In genomic region chr14:37105846-37106245, GRCm38 (mm10) we compare ENCODE assay signal across 17 mouse cellular contexts. TPM values are rescaled to one million over a fixed set of nuclear protein-coding genes. Genes with fewer than 3 reads are reported as not detected.
DNase-seq lines count a peak whose midpoint lies in the region; ATAC-seq lines count a peak whose summit lies in the region.
"Had no signal": no experiment of that assay in that cellular context is flagged by ENCODE, and none has a peak within 500 bp of the region (broad histone marks: within the 10 kb centered on the region; RNA-seq: fewer than 3 reads in every experiment).

No protein-coding gene starts in this region.

- no peak overlapping the region for H3K4me3 ChIP-seq in heart, embryonic 11.5 days (ENCODE audit: low read depth, low read length)
- no peak overlapping the region for H3K4me3 ChIP-seq in midbrain, embryonic 13.5 days (replicated peaks)
- no peak overlapping the region for H3K4me3 ChIP-seq in midbrain, embryonic 16.5 days (ENCODE audit: low read depth, low read length)
- H3K4me3 ChIP-seq in forebrain, embryonic 13.5 days, result no peak overlapping the region
- no peak overlapping the region for H3K4me3 ChIP-seq in heart, embryonic 15.5 days
- no peak overlapping the region for H3K4me3 ChIP-seq in intestine, embryonic 15.5 days (replicated peaks)
- H3K4me3 ChIP-seq: embryonic facial prominence, embryonic 12.5 days; limb, embryonic 12.5 days had no signal

- H3K27ac ChIP-seq in heart, embryonic 11.5 days (ENCODE audit: low read depth, low read length), result no peak overlapping the region
- no peak overlapping the region for H3K27ac ChIP-seq in midbrain, embryonic 13.5 days
- H3K27ac ChIP-seq in midbrain, embryonic 16.5 days (ENCODE audit: low read length), result no peak overlapping the region
- no peak overlapping the region for H3K27ac ChIP-seq in forebrain, embryonic 13.5 days
- peak overlapping the region; percentile 74 for H3K27ac ChIP-seq in heart, embryonic 15.5 days
- no peak overlapping the region for H3K27ac ChIP-seq in intestine, embryonic 15.5 days
- H3K27ac ChIP-seq: embryonic facial prominence, embryonic 12.5 days; kidney, postnatal 0 days; limb, embryonic 12.5 days had no signal

- H3K4me2 ChIP-seq in heart, embryonic 11.5 days, result no peak overlapping the region
- H3K4me2 ChIP-seq in midbrain, embryonic 13.5 days (replicated peaks), result no peak overlapping the region
- H3K4me2 ChIP-seq in midbrain, embryonic 16.5 days (ENCODE audit: low read length), result no peak overlapping the region
- H3K4me2 ChIP-seq in forebrain, embryonic 13.5 days, result no peak overlapping the region
- peak overlapping the region; percentile 29; the same call in 1 of the 2 replicates for H3K4me2 ChIP-seq in heart, embryonic 15.5 days
- no peak overlapping the region for H3K4me2 ChIP-seq in intestine, embryonic 15.5 days (replicated peaks)
- H3K4me2 ChIP-seq: embryonic facial prominence, embryonic 12.5 days; limb, embryonic 12.5 days had no signal

- H3K4me1 ChIP-seq in heart, embryonic 11.5 days (ENCODE audit: control insufficient read depth, insufficient read depth, low read length), result peaks cover 18% of the 10 kb centered on the region
- H3K4me1 ChIP-seq in midbrain, embryonic 13.5 days (replicated peaks), result no peaks in the 10 kb centered on the region
- no peaks in the 10 kb centered on the region for H3K4me1 ChIP-seq in midbrain, embryonic 16.5 days (ENCODE audit: control insufficient read depth, insufficient read depth, low read length)
- no peaks in the 10 kb centered on the region for H3K4me1 ChIP-seq in forebrain, embryonic 13.5 days
- H3K4me1 ChIP-seq in heart, embryonic 15.5 days (replicated peaks), result peaks cover 35% of the 10 kb centered on the region
- H3K4me1 ChIP-seq in intestine, embryonic 15.5 days (replicated peaks), result no peaks in the 10 kb centered on the region
- H3K4me1 ChIP-seq: embryonic facial prominence, embryonic 12.5 days had no signal

- no peak for DNase-seq in heart, adult 9 months (ENCODE audit: low spot score in 2 of 2)
- DNase-seq in embryo, embryonic 10 days (ENCODE audit: low spot score), result no peak
- DNase-seq: adrenal gland, postnatal 14 days; lung, postnatal 4 days; right cerebral cortex, postnatal 25 days had no signal

- H3K27me3 ChIP-seq in heart, embryonic 11.5 days (ENCODE audit: control insufficient read depth, insufficient read depth, low read length), result peaks cover 7% of the 10 kb centered on the region
- no peaks in the 10 kb centered on the region for H3K27me3 ChIP-seq in midbrain, embryonic 13.5 days
- no peaks in the 10 kb centered on the region for H3K27me3 ChIP-seq in midbrain, embryonic 16.5 days (ENCODE audit: control insufficient read depth, insufficient read depth, low read depth, low read length)
- H3K27me3 ChIP-seq in forebrain, embryonic 13.5 days, result 0 out of 2 replicates have a peak, but pooled peaks cover 2% of the 10 kb centered on the region
- 0 out of 2 replicates have a peak, but pooled peaks cover 2% of the 10 kb centered on the region for H3K27me3 ChIP-seq in heart, embryonic 15.5 days
- no peaks in the 10 kb centered on the region for H3K27me3 ChIP-seq in intestine, embryonic 15.5 days (replicated peaks)
- H3K27me3 ChIP-seq: embryonic facial prominence, embryonic 12.5 days; limb, embryonic 12.5 days had no signal

- H3K9me3 ChIP-seq in heart, embryonic 11.5 days (replicated peaks; ENCODE audit: control insufficient read depth, low read length), result no peaks in the 10 kb centered on the region
- no peaks in the 10 kb centered on the region for H3K9me3 ChIP-seq in midbrain, embryonic 13.5 days
- no peaks in the 10 kb centered on the region for H3K9me3 ChIP-seq in midbrain, embryonic 16.5 days (replicated peaks; ENCODE audit: control insufficient read depth, low read length, poor library complexity, severe bottlenecking)
- no peaks in the 10 kb centered on the region for H3K9me3 ChIP-seq in forebrain, embryonic 13.5 days (replicated peaks)
- H3K9me3 ChIP-seq in heart, embryonic 15.5 days (replicated peaks), result no peaks in the 10 kb centered on the region
- H3K9me3 ChIP-seq in intestine, embryonic 15.5 days, result no peaks in the 10 kb centered on the region
- H3K9me3 ChIP-seq: embryonic facial prominence, embryonic 12.5 days; G1E; limb, embryonic 12.5 days had no signal

- H3K9ac ChIP-seq in heart, embryonic 11.5 days (ENCODE audit: low read depth, low read length), result no peak overlapping the region
- H3K9ac ChIP-seq in midbrain, embryonic 13.5 days (replicated peaks), result no peak overlapping the region
- H3K9ac ChIP-seq in midbrain, embryonic 16.5 days (ENCODE audit: low read depth, low read length), result no peak overlapping the region
- H3K9ac ChIP-seq in forebrain, embryonic 13.5 days, result no peak overlapping the region
- H3K9ac ChIP-seq in heart, embryonic 15.5 days, result no peak overlapping the region
- H3K9ac ChIP-seq in intestine, embryonic 15.5 days, result no peak overlapping the region
- H3K9ac ChIP-seq: embryonic facial prominence, embryonic 12.5 days; limb, embryonic 12.5 days had no signal

- H3K36me3 ChIP-seq in heart, embryonic 11.5 days (ENCODE audit: control insufficient read depth, insufficient read depth, low read length), result no peaks in the 10 kb centered on the region
- H3K36me3 ChIP-seq in midbrain, embryonic 13.5 days, result no peaks in the 10 kb centered on the region
- no peaks in the 10 kb centered on the region for H3K36me3 ChIP-seq in midbrain, embryonic 16.5 days (ENCODE audit: control insufficient read depth, insufficient read depth, low read length)
- H3K36me3 ChIP-seq in forebrain, embryonic 13.5 days (ENCODE audit: poor library complexity, severe bottlenecking), result no peaks in the 10 kb centered on the region
- H3K36me3 ChIP-seq in heart, embryonic 15.5 days, result no peaks in the 10 kb centered on the region
- H3K36me3 ChIP-seq in intestine, embryonic 15.5 days, result no peaks in the 10 kb centered on the region
- H3K36me3 ChIP-seq: embryonic facial prominence, embryonic 12.5 days; G1E; limb, embryonic 12.5 days had no signal

- ATAC-seq in heart, embryonic 11.5 days (replicated peaks; ENCODE audit: insufficient number of reproducible peaks, low FRiP score, low TSS enrichment), result peak; percentile 70
- ATAC-seq in midbrain, embryonic 13.5 days, result 0 out of 2 replicates have a peak, but pooled peaks have one; percentile 40
- no peak for ATAC-seq in midbrain, embryonic 16.5 days
- ATAC-seq in forebrain, embryonic 13.5 days, result peak; percentile 33; the same call in 1 of the 2 replicates
- peak; percentile 74 for ATAC-seq in heart, embryonic 15.5 days (replicated peaks; ENCODE audit: insufficient number of reproducible peaks, insufficient read depth, low FRiP score, low read depth)
- ATAC-seq in intestine, embryonic 15.5 days, result no peak
- ATAC-seq: intestine, embryonic 16.5 days had no signal

- 8% methylated on average over 7 of the region's 7 CpGs for WGBS in heart, embryonic 11.5 days (ENCODE audit: insufficient replicate concordance)
- WGBS in midbrain, embryonic 13.5 days, result 54% methylated on average over 7 of the region's 7 CpGs
- WGBS in midbrain, embryonic 16.5 days, result 54% methylated on average over 7 of the region's 7 CpGs
- WGBS in forebrain, embryonic 13.5 days, result 47% methylated on average over 7 of the region's 7 CpGs
- WGBS in heart, embryonic 15.5 days, result 17% methylated on average over 7 of the region's 7 CpGs
- 29% methylated on average over 7 of the region's 7 CpGs for WGBS in intestine, embryonic 15.5 days

RNA-seq across cellular contexts. Expression of gene Cdhr1, which starts 7.7 kb away (rescaled TPM):
- 0.13 and 0.41 TPM in 2 replicates for polyA plus RNA-seq in heart, embryonic 11.5 days (2014; fragmentation: Nextera tagmentation; extraction: Ambion mirVana)
- polyA plus RNA-seq in midbrain, embryonic 13.5 days (2015; fragmentation: Nextera tagmentation; extraction: Ambion mirVana), result 0.40 and 0.54 TPM in 2 replicates
- 3.1 and 5.0 TPM in 2 replicates for polyA plus RNA-seq in midbrain, embryonic 16.5 days (2015; fragmentation: Nextera tagmentation; extraction: Ambion mirVana)
- 0.37 and 0.74 TPM in 2 replicates for polyA plus RNA-seq in forebrain, embryonic 13.5 days (2015; fragmentation: Nextera tagmentation; extraction: Ambion mirVana)
- 0.10 and 0.52 TPM in 2 replicates for polyA plus RNA-seq in heart, embryonic 15.5 days (2015; fragmentation: Nextera tagmentation; extraction: Ambion mirVana)
- 0.29 and 0.34 TPM in 2 replicates for polyA plus RNA-seq in intestine, embryonic 15.5 days (2015; fragmentation: Nextera tagmentation; extraction: Ambion mirVana)
- polyA plus RNA-seq: G1E; liver, embryonic 16.5 days had no signal

RNA-seq across cellular contexts. Expression of gene 2610528A11Rik, which starts 8.0 kb away (rescaled TPM):
- polyA plus RNA-seq in heart, embryonic 11.5 days (2014; fragmentation: Nextera tagmentation; extraction: Ambion mirVana), result 1.2 and 1.5 TPM in 2 replicates
- polyA plus RNA-seq in midbrain, embryonic 13.5 days (2015; fragmentation: Nextera tagmentation; extraction: Ambion mirVana), result not detected in 2 replicates
- polyA plus RNA-seq in midbrain, embryonic 16.5 days (2015; fragmentation: Nextera tagmentation; extraction: Ambion mirVana), result not detected in 2 replicates
- 0.26 TPM in 1 of 2 replicates, not detected in the other for polyA plus RNA-seq in forebrain, embryonic 13.5 days (2015; fragmentation: Nextera tagmentation; extraction: Ambion mirVana)
- 1.1 and 2.4 TPM in 2 replicates for polyA plus RNA-seq in heart, embryonic 15.5 days (2015; fragmentation: Nextera tagmentation; extraction: Ambion mirVana)
- 59.3 and 59.7 TPM in 2 replicates for polyA plus RNA-seq in intestine, embryonic 15.5 days (2015; fragmentation: Nextera tagmentation; extraction: Ambion mirVana)
- polyA plus RNA-seq: G1E had no signal

RNA-seq across cellular contexts. Expression of gene Ghitm, which starts 29.2 kb away (rescaled TPM):
- polyA plus RNA-seq in heart, embryonic 11.5 days (2014; fragmentation: Nextera tagmentation; extraction: Ambion mirVana), result 317 and 376 TPM in 2 replicates
- 179 and 188 TPM in 2 replicates for polyA plus RNA-seq in midbrain, embryonic 13.5 days (2015; fragmentation: Nextera tagmentation; extraction: Ambion mirVana)
- polyA plus RNA-seq in midbrain, embryonic 16.5 days (2015; fragmentation: Nextera tagmentation; extraction: Ambion mirVana), result 189 and 197 TPM in 2 replicates
- polyA plus RNA-seq in forebrain, embryonic 13.5 days (2015; fragmentation: Nextera tagmentation; extraction: Ambion mirVana), result 175 and 183 TPM in 2 replicates
- polyA plus RNA-seq in heart, embryonic 15.5 days (2015; fragmentation: Nextera tagmentation; extraction: Ambion mirVana), result 344 and 387 TPM in 2 replicates
- 300 and 309 TPM in 2 replicates for polyA plus RNA-seq in intestine, embryonic 15.5 days (2015; fragmentation: Nextera tagmentation; extraction: Ambion mirVana)

RNA-seq across cellular contexts. Expression of gene Lrit2, which starts 38.1 kb away (rescaled TPM):
- not detected in 2 replicates for polyA plus RNA-seq in heart, embryonic 11.5 days (2014; fragmentation: Nextera tagmentation; extraction: Ambion mirVana)
- 0.05 TPM in 1 of 2 replicates, not detected in the other for polyA plus RNA-seq in midbrain, embryonic 13.5 days (2015; fragmentation: Nextera tagmentation; extraction: Ambion mirVana)
- not detected in 2 replicates for polyA plus RNA-seq in midbrain, embryonic 16.5 days (2015; fragmentation: Nextera tagmentation; extraction: Ambion mirVana)
- polyA plus RNA-seq in forebrain, embryonic 13.5 days (2015; fragmentation: Nextera tagmentation; extraction: Ambion mirVana), result not detected in 2 replicates
- polyA plus RNA-seq in heart, embryonic 15.5 days (2015; fragmentation: Nextera tagmentation; extraction: Ambion mirVana), result not detected in 2 replicates
- polyA plus RNA-seq in intestine, embryonic 15.5 days (2015; fragmentation: Nextera tagmentation; extraction: Ambion mirVana), result not detected in 2 replicates
- polyA plus RNA-seq: embryonic facial prominence, embryonic 12.5 days; G1E; intestine, embryonic 16.5 days; kidney, postnatal 0 days; limb, embryonic 12.5 days; liver, embryonic 16.5 days had no signal

RNA-seq across cellular contexts. Expression of gene Lrit1, which starts 51.2 kb away (rescaled TPM):
- not detected in 2 replicates for polyA plus RNA-seq in heart, embryonic 11.5 days (2014; fragmentation: Nextera tagmentation; extraction: Ambion mirVana)
- not detected in 2 replicates for polyA plus RNA-seq in midbrain, embryonic 13.5 days (2015; fragmentation: Nextera tagmentation; extraction: Ambion mirVana)
- polyA plus RNA-seq in midbrain, embryonic 16.5 days (2015; fragmentation: Nextera tagmentation; extraction: Ambion mirVana), result not detected in 2 replicates
- polyA plus RNA-seq in forebrain, embryonic 13.5 days (2015; fragmentation: Nextera tagmentation; extraction: Ambion mirVana), result not detected in 2 replicates
- not detected in 2 replicates for polyA plus RNA-seq in heart, embryonic 15.5 days (2015; fragmentation: Nextera tagmentation; extraction: Ambion mirVana)
- not detected in 2 replicates for polyA plus RNA-seq in intestine, embryonic 15.5 days (2015; fragmentation: Nextera tagmentation; extraction: Ambion mirVana)
- polyA plus RNA-seq: embryonic facial prominence, embryonic 12.5 days; G1E; intestine, embryonic 16.5 days; kidney, postnatal 0 days; limb, embryonic 12.5 days; liver, embryonic 16.5 days had no signal

Comparison
In these comparisons a context has a peak if more than half of its experiments do, and no peak if none do; other contexts are left out.
1. ATAC-seq: peak in heart, embryonic 11.5 days (single experiment), midbrain, embryonic 13.5 days (single experiment), forebrain, embryonic 13.5 days (single experiment) and heart, embryonic 15.5 days (single experiment); none in midbrain, embryonic 16.5 days (single experiment) and intestine, embryonic 15.5 days (single experiment).
2. RNA of gene 2610528A11Rik, which starts 8.0 kb away (polyA plus RNA-seq): 59.3 to 59.7 TPM in intestine, embryonic 15.5 days; 1.2 to 1.5 TPM in heart, embryonic 11.5 days, 1.1 to 2.4 TPM in heart, embryonic 15.5 days, not detected in midbrain, embryonic 16.5 days, 0.26 TPM in forebrain, embryonic 13.5 days and not detected in midbrain, embryonic 13.5 days; every median in the first group is over 10 times any median in the second.